Mouse (Mus musculus): Measurements from ENCODE around the gene Eef1akmt4. TPM values are rescaled to one million over a fixed set of nuclear protein-coding genes. Genes with fewer than 3 reads are reported as not detected.

The Eef1akmt4 gene
- polyA plus RNA-seq (2015; fragmentation: Nextera tagmentation; extraction: Ambion mirVana): 26.4 and 32.3 TPM in 2 replicates

- peak; percentile 90 for DNase-seq (ENCODE audit: low spot score)
Measured at GRCm38 (mm10) chr16:20611357-20612227, at the start of gene Eef1akmt4, which contains the start of the genes Gm49333 and Alg3. Eef1akmt4 (plus strand) TSS chr16:20611593. Gm49333 (plus strand) TSS chr16:20611610. Alg3 (minus strand) TSS chr16:20611735.

DNA sequence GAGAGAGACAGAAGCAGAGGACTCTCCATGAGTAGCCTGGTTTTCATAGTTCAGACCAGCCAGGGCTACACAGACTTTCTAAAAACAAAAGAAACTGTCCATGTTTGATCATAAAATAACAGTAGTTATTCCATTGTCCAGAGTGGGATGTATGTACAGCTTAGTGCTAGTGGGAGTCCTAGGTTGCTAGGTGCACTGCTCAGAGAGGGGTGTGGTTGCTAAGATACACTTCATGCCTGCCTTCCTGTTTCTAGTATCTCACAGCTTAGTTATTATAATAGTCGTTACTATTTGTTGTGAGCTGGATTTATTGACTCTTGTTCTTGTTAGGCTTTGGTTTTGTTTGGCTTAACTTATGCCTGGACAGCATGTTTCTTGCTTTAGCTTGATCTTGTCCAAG, 46.3 kb upstream of the Eef1akmt4 start:
- DNase-seq (ENCODE audit: low spot score): no peak

- no peak for DNase-seq (ENCODE audit: low spot score)
Measured at GRCm38 (mm10) chr16:20589366-20589938, 21.9 kb upstream of the Eef1akmt4 start, which contains the start of gene Vwa5b2. Vwa5b2 (plus strand) TSS chr16:20589471.

DNA sequence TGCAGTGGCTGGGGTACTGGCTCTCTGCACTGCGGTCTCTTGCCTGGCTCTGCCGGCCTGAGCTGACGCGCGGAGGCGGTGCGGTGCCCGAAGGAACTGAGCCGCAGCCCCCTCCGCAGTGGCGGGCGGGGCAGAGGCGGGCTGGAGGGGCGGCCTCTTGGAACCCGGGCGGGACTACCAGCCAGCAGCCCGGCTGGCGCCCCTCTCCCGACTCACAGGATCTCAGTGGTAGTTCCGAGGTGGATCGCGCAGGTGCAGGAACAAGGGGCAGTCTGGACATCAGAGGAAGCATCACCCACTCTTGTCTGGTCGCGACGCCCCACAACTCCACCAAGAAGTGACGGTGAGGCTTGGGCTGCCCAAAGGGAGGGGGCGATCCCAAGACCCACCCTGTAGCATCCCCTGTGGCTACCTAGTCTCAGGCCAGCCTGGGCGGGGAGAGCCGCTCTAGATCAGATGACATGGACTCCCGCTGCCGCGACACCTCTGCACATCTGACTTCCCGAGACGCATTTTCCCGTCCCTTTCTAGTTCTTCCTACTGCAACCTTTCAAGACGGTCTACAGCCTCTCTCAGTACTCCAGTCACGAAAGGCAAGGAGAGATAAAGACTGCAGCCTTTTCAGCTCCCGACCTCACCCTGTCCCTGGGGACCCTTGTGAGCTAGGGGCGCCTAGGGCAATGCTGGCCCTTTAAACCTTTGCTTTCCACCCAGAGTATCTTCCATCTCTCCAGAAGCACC, 21.3 kb upstream of the Eef1akmt4 start:
- no peak for DNase-seq (ENCODE audit: low spot score)

GRCm38 (mm10) chr16:20590680-20591038, 20.7 kb upstream of the Eef1akmt4 start:
- DNase-seq (ENCODE audit: low spot score): no peak

GRCm38 (mm10) chr16:20591076-20591705, 20.2 kb upstream of the Eef1akmt4 start:
- DNase-seq (ENCODE audit: low spot score): no peak

DNA sequence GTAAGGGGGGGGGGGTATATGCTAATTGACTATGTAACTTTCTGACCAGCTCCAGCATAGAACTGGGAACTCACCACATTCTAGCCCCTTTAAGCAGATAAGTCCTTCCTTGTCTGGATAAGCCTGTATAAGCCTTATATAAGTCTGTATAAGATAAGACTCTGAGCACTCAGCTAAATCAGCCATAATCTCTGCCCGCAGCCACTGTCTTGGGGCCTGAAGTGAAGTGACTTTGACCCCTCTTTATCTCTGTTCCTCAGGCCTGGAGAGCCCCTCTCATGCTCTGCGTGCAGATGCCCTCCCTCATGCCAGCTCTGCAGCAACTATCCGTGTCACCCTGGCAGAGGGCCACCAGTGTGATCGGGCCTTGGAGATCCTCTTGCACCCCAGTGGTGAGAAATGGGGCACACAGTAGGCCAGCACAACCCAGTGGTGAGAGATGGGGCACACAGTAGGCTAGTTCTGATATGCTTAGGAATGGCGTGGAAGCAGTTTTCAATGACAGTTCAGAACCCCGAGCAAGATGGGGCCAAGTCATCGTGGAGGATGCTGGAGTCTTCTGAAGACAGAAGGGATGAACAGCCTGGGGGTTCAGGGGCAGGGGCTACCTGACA, 16.2 kb upstream of the Eef1akmt4 start:
- no peak for DNase-seq (ENCODE audit: low spot score)

GRCm38 (mm10) chr16:20595737-20596136, 15.7 kb upstream of the Eef1akmt4 start:
- no peak for DNase-seq (ENCODE audit: low spot score)

DNA sequence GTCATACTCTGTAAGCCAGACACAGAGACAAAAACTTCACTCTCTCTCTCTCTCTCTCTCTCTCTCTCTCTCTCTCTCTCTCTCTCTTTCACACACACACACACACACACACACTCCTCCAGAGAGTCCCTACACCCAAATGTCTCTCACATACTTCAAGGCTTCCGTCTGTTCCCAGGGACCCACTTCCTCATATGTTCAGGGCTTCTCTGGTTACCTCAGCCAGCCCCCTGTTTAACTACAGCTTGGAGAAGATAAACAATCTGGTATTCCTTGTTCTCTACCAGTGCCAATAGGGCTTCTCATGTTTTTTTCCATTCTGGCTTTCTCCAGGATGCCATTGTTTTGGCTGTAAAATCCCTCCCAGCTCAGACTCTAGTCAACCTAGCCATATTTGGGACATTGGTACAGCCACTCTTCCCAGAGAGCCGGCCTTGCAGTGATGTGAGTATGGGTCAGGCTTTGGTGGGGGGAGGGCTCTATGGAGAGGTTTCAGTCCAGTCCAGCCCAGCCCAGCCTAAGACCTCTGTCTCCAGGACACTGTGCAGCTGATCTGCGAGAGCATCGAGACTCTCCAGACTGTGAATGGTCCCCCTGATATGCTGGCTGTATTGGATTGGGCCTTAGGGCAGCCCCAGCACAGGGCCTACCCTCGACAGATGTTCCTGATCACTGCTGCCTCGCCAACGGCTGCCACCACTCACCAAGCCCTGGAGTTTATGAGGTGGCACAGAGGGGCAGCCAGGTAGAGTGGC, 14.5 kb upstream of the Eef1akmt4 start:
- no peak for DNase-seq (ENCODE audit: low spot score)

DNA sequence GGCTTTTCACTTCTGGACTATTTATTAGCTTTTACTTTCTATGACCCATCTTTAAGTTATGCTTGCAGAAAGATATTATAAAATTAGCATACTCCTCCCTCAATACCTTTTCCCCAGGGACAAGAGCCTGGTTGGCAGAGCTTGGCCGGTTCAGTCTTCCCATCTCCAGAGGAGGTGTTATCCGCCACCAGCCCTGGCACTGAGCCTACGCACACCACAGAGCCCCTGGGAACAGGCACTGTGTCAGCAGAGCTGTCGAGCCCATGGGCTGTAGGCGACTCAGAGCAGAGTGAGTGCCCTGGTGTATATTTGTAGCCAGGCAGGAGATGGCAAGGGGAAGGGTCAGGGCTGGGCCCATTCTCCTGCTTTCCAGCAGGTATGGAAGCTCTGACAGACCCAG, 10.9 kb upstream of the Eef1akmt4 start:
- no peak for DNase-seq (ENCODE audit: low spot score)

GRCm38 (mm10) chr16:20604705-20605104, 6.7 kb upstream of the Eef1akmt4 start:
- no peak for DNase-seq (ENCODE audit: low spot score)

DNA sequence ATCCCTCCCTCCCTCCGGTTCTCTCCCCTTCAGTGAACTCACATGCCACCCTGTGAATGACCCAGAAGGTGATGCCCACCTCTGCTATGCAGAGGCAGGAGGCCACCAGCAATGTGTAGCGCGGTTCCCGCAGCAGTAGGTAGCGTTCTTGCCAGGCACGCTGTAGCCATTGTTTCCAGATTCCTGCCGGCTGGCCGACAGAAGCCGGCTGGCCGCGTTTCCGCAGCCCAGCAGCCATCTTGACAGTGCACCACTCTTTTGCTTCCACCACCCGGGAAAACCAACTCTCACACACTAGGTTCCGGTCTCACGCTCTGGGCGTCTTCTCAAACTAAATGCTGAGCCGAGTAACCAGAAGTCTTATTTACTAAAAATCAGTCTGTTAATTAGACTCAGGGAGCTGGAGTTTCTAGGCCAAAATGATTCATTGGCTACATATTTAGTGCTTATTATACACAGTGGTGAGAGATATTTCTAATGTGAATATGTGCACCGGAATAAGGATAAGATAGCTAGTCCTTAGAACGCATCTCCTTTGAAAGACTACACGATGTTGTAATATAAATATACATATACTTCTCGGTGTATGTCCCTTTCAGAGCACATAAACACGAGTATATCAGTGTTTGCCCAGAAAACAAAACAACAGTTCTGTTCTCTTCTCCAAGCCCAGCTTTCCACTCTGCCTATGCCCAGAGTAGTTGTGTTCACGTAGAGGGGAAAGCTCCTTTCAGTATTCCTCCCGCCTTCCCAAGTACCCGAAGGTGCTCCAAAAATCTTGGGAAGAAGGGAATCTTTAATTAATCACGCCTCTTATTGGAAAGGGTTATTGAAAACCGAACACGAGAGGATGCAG, 664 bp upstream of the Eef1akmt4 start:
- DNase-seq (ENCODE audit: low spot score): peak; percentile 84

DNA sequence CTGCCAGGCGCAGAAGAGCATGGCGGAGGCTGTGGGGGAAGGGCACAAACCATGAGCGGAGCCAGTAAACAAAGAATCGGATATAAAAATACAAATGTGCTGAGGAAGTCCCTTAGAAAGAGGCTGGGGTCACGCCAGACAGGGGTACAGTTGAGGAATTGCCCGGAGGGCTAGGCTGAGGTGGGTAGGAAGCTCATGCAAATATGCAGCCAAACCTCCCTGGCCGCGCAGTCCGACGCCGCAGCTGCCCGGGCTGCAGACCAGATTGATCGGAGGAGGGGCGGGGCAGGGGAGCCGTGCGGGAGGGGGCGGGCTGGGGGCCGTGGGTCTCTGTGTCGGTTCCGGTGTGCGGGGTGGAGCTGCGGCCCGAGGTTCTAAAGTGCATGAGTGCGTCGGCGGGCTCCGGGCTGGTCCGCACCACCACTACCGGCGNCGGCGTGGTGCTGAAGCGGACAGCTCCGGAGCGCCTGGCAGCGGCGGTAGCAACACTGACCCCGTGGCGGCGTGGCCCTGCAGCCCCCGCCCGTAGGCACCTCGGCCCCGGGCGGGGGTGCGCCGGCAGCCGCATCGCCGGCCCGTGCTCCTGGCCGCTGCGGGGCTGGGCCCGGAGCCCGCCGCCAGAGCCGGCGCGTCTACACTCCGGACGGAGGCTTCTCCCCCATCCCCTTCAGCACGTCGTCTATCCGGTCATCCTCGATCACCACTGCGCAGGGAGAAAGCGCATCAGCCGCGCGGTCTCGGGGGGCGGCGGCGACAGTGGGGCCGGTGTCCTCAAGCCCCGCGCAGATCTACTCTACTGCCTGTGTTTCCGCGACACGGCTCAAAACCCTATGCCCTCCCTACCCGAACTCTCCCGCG, 8.4 kb downstream of the Eef1akmt4 start:
- DNase-seq (ENCODE audit: low spot score): peak; percentile 15

- DNase-seq (ENCODE audit: low spot score): peak; percentile 7
Measured at GRCm38 (mm10) chr16:20620399-20620735, 9.0 kb downstream of the Eef1akmt4 start.

GRCm38 (mm10) chr16:20620751-20621190, 9.4 kb downstream of the Eef1akmt4 start:
- DNase-seq (ENCODE audit: low spot score): no peak

GRCm38 (mm10) chr16:20621191-20621990, 10.0 kb downstream of the Eef1akmt4 start, which contains the start of gene Camk2n2:
Camk2n2 (minus strand) TSS chr16:20621287.
- peak; percentile 34 for DNase-seq (ENCODE audit: low spot score)

- DNase-seq (ENCODE audit: low spot score): peak; percentile 19
Measured at GRCm38 (mm10) chr16:20621991-20622685, 10.7 kb downstream of the Eef1akmt4 start.
